Comparison of ENCODE assay signal across 11 mouse cellular contexts in the genomic region with DNA sequence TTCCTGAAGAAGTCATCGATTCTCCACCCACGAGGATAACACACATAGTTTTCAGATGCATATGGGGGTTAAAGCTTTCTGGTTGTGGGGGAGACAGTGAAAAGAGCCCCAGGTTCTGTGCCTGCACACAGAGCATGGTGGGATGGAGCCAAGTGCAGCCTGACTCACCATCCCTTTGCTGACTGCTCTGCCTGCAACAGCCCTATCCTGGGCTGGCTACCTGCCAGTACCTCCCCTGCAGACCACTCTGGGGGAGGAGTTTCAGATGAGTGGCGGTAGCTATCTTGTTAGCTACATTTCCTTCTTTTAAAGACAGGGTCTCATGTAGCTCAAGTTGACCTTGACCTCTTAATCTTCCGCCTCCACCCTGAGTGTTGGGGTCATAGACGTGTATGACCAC. TPM values are rescaled to one million over a fixed set of nuclear protein-coding genes. Genes with fewer than 3 reads are reported as not detected.
DNase-seq lines count a peak whose midpoint lies in the region; ATAC-seq and TF ChIP-seq lines count a peak whose summit lies in the region.
"Had no signal": no experiment of that assay in that cellular context is flagged by ENCODE, and none has a peak within 500 bp of the region (broad histone marks: within the 10 kb centered on the region; RNA-seq: fewer than 3 reads in every experiment).

No protein-coding gene starts in this region.

- TF ChIP-seq CTCF in layer of hippocampus, adult 2 months (conservative IDR thresholded peaks at IDR 0.05) = no peak

- peak overlapping the region; percentile 15; the same call in 1 of the 2 replicates for H3K27ac ChIP-seq in layer of hippocampus, adult 2 months
- H3K27ac ChIP-seq in embryonic facial prominence, embryonic 10.5 days (replicated peaks) = 0 out of 2 replicates have a peak overlapping the region, but pooled peaks have one; percentile 59
- H3K27ac ChIP-seq: kidney, embryonic 15.5 days had no signal

- no peaks in the 10 kb centered on the region for H3K9me3 ChIP-seq in embryonic facial prominence, embryonic 10.5 days
- H3K9me3 ChIP-seq: kidney, embryonic 15.5 days; midbrain, embryonic 10.5 days had no signal

- H3K27me3 ChIP-seq in embryonic facial prominence, embryonic 10.5 days (replicated peaks; ENCODE audit: low read depth, poor library complexity, severe bottlenecking) = peaks cover 19% of the 10 kb centered on the region
- H3K27me3 ChIP-seq: kidney, embryonic 15.5 days had no signal

- H3K36me3 ChIP-seq in embryonic facial prominence, embryonic 10.5 days (replicated peaks) = no peaks in the 10 kb centered on the region

- ATAC-seq in cerebellum, adult (ENCODE audit: insufficient number of reproducible peaks, low FRiP score, low TSS enrichment) = no peak

- DNase-seq in cerebellum, postnatal 10 days = peak; percentile 67 to 81
- peak; percentile 40 to 47 for DNase-seq in layer of hippocampus, adult 2 months (ENCODE audit: low spot score in 2 of 2)
- no peak for DNase-seq in layer of hippocampus, postnatal 14 days (ENCODE audit: low spot score in 2 of 2)
- DNase-seq in 3T3-L1 (ENCODE audit: low read depth, low spot score) = peak; percentile 61
- no peak for DNase-seq in embryonic facial prominence, embryonic 10.5 days (ENCODE audit: low spot score)
- no peak for DNase-seq in urinary bladder, postnatal 4 days (ENCODE audit: low spot score in 2 of 2)
- no peak for DNase-seq in ovary, adult 18-20 months (ENCODE audit: low spot score)
- DNase-seq: thymus, postnatal 36 days had no signal

- peaks cover 49% of the 10 kb centered on the region for H3K4me1 ChIP-seq in embryonic facial prominence, embryonic 10.5 days

- no peak overlapping the region for H3K4me3 ChIP-seq in layer of hippocampus, adult 2 months
- H3K4me3 ChIP-seq in embryonic facial prominence, embryonic 10.5 days = no peak overlapping the region

- WGBS in embryonic facial prominence, embryonic 10.5 days = 70% methylated on average over 5 of the region's 5 CpGs

RNA-seq across cellular contexts. Expression of gene Selenon, which starts 26.4 kb away (rescaled TPM):
- total RNA-seq in layer of hippocampus, adult 2 months (2021) = 10 to 100 TPM; 17.3 to 19.7 TPM
- total RNA-seq in layer of hippocampus, postnatal 14 days (2021) = 10 to 100 TPM; 16.6 to 18.0 TPM
- polyA plus RNA-seq in embryonic facial prominence, embryonic 10.5 days (2016; fragmentation: Nextera tagmentation; extraction: Ambion mirVana) = 9.5 and 9.7 TPM in 2 replicates

RNA-seq across cellular contexts. Expression of gene Mtfr1l, which starts 43.2 kb away (rescaled TPM):
- total RNA-seq in layer of hippocampus, adult 2 months (2021) = 10 to 100 TPM; 69.3 to 72.5 TPM
- 10 to 100 TPM; 73.0 to 77.8 TPM for total RNA-seq in layer of hippocampus, postnatal 14 days (2021)
- 107 and 114 TPM in 2 replicates for polyA plus RNA-seq in embryonic facial prominence, embryonic 10.5 days (2016; fragmentation: Nextera tagmentation; extraction: Ambion mirVana)

Comparison
In these comparisons a context has a peak if more than half of its experiments do, and no peak if none do; other contexts are left out.
1. DNase-seq: peak in cerebellum, postnatal 10 days (2 of 2), layer of hippocampus, adult 2 months (2 of 2) and 3T3-L1 (single experiment); none in layer of hippocampus, postnatal 14 days (0 of 2), embryonic facial prominence, embryonic 10.5 days (single experiment), urinary bladder, postnatal 4 days (0 of 2) and ovary, adult 18-20 months (single experiment).